Mouse (Mus musculus): Measurements from ENCODE around the gene Gm11116.
"Not testable (repeated sequence)": the region's sequence is repeated elsewhere in the genome, so short reads cannot be mapped to it uniquely, and the experiment has no call there.

Gene Gm11116

GRCm38 (mm10) chr5:88111430-88111829 lies at the start of gene Gm11116:
Gene Gm11116, minus strand, starts transcription at chr5:88111530.
- DNase-seq (ENCODE audit: low spot score in 2 of 2): no peak

- DNase-seq (ENCODE audit: low spot score in 2 of 2): no peak
These were observed 42.7 kb upstream of the Gm11116 start, which contains the start of gene Gm11115 for GRCm38 (mm10) chr5:88153999-88154398. Gene Gm11115, minus strand, starts transcription at chr5:88154099.

GRCm38 (mm10) chr5:88086256-88086655 lies 25.1 kb downstream of the Gm11116 start, which contains the start of gene Smr2:
Gene Smr2, plus strand, starts transcription at chr5:88086556.
- DNase-seq (ENCODE audit: low spot score in 2 of 2): not testable (repeated sequence)
